Mouse (Mus musculus): ENCODE results near the gene Cd47. TPM values are rescaled to one million over a fixed set of nuclear protein-coding genes. Genes with fewer than 3 reads are reported as not detected.

Cd47 gene
- total and polyA plus RNA-seq, 3 experiments = 102 to 277 (median 142) TPM

- dilution Hi-C loops (cut with MboI; ENCODE audit: extremely low pct_ligation_motif_present, extremely low pct_unique_long_range_greater_than_20kb, low sequenced_read_pairs) (no loop called here), in situ Hi-C loops (cut with MboI; ENCODE audit: low pct_ligation_motif_present, low pct_unique_long_range_greater_than_20kb, low sequenced_read_pairs) (no loop called here)
- H3K79me2 ChIP-seq (replicated peaks; ENCODE audit: control insufficient read depth, extremely low read depth, insufficient read depth, poor library complexity, severe bottlenecking) = peaks cover 25% of the 10 kb centered on the region
- H3K4me1 ChIP-seq (ENCODE audit: control insufficient read depth in 1 of 2, insufficient read depth in 2 of 2) = peaks cover 14 to 35% of the 10 kb centered on the region in 2 experiments
- no peaks in the 10 kb centered on the region for H3K9me3 ChIP-seq (replicated peaks; ENCODE audit: low read length)
- H3K4me3 ChIP-seq (replicated peaks in 1 of 3; ENCODE audit: low read depth in 2 of 3, low read length in 2 of 3, poor library complexity in 1 of 3) = no peak overlapping the region
- no peak overlapping the region for H3K9ac ChIP-seq (ENCODE audit: insufficient read depth, low read depth)
- DNase-seq (ENCODE audit: extremely low read depth) = no peak
- no peak overlapping the region for H3K27ac ChIP-seq (ENCODE audit: insufficient read depth, low read depth)
- H3K4me2 ChIP-seq (ENCODE audit: insufficient read depth, low read depth, poor library complexity, severe bottlenecking) = peak overlapping the region; percentile 84; the same call in 1 of the 2 replicates
- H3K36me3 ChIP-seq (replicated peaks in 1 of 2; ENCODE audit: control insufficient read depth in 1 of 2, insufficient read depth in 1 of 2, low read length in 1 of 2) = no peaks in the 10 kb centered on the region
- no peaks in the 10 kb centered on the region for H3K27me3 ChIP-seq (replicated peaks)
- TF ChIP-seq ZMIZ1 (IDR thresholded peaks at IDR 0.05; ENCODE audit: low read depth, low read length) (no peak), TCF12 (IDR thresholded peaks at IDR 0.05; ENCODE audit: low read depth, low read length) (peak; percentile 18; the same call in 1 of the 2 replicates), SIN3A (IDR thresholded peaks at IDR 0.05; ENCODE audit: low read length) (no peak), ZKSCAN1 (IDR thresholded peaks at IDR 0.05; ENCODE audit: borderline replicate concordance, low read depth, low read length) (no peak), KAT2A (IDR thresholded peaks at IDR 0.05; ENCODE audit: insufficient replicate concordance, low read length) (no peak), GABPA (IDR thresholded peaks at IDR 0.05; ENCODE audit: insufficient replicate concordance, low read depth, low read length) (no peak), CHD1 (IDR thresholded peaks at IDR 0.05; ENCODE audit: low read depth, low read length) (peak; percentile 68; the same call in 1 of the 2 replicates), JUN (IDR thresholded peaks at IDR 0.05; ENCODE audit: insufficient read depth, low read depth, low read length) (no peak), MYC (IDR thresholded peaks at IDR 0.05; ENCODE audit: low read depth, low read length) (no peak)
Observed at GRCm38 (mm10) chr16:49853633-49854032, 53.3 kb downstream of the Cd47 start.

GRCm38 (mm10) chr16:49854194-49854593 lies 53.9 kb downstream of the Cd47 start:
- H3K4me3 ChIP-seq (replicated peaks in 1 of 3; ENCODE audit: low read depth in 2 of 3, low read length in 2 of 3, poor library complexity in 1 of 3) = peak overlapping the region; percentile 74 to 93 (median 85)
- peak overlapping the region; percentile 84 for H3K4me2 ChIP-seq (ENCODE audit: insufficient read depth, low read depth, poor library complexity, severe bottlenecking)
- in situ Hi-C loops (cut with MboI; ENCODE audit: low pct_ligation_motif_present, low pct_unique_long_range_greater_than_20kb, low sequenced_read_pairs) = no loop called here
- no peak overlapping the region for H3K27ac ChIP-seq (ENCODE audit: insufficient read depth, low read depth)
- peaks cover 31% of the 10 kb centered on the region for H3K79me2 ChIP-seq (replicated peaks; ENCODE audit: control insufficient read depth, extremely low read depth, insufficient read depth, poor library complexity, severe bottlenecking)
- no peaks in the 10 kb centered on the region for H3K9me3 ChIP-seq (replicated peaks; ENCODE audit: low read length)
- H3K36me3 ChIP-seq (replicated peaks in 1 of 2; ENCODE audit: control insufficient read depth in 1 of 2, insufficient read depth in 1 of 2, low read length in 1 of 2) = no peaks in the 10 kb centered on the region
- H3K4me1 ChIP-seq (ENCODE audit: control insufficient read depth in 1 of 2, insufficient read depth in 2 of 2) = peaks cover 10 to 35% of the 10 kb centered on the region in 2 experiments
- dilution Hi-C loops (cut with MboI; ENCODE audit: extremely low pct_ligation_motif_present, extremely low pct_unique_long_range_greater_than_20kb, low sequenced_read_pairs) = no loop called here
- peak; percentile 25 for DNase-seq (ENCODE audit: extremely low read depth)
- TF ChIP-seq USF1 (IDR thresholded peaks at IDR 0.05; ENCODE audit: low read depth, low read length) (no peak), ELF1 (IDR thresholded peaks at IDR 0.05; ENCODE audit: low read depth, low read length) (0 out of 2 replicates have a peak, but pooled peaks have one; percentile 24), POLR2AphosphoS2 (IDR thresholded peaks at IDR 0.05; ENCODE audit: low read depth, low read length) (0 out of 2 replicates have a peak, but pooled peaks have one; percentile 38)
- no peaks in the 10 kb centered on the region for H3K27me3 ChIP-seq (replicated peaks)
- peak overlapping the region; percentile 90 for H3K9ac ChIP-seq (ENCODE audit: insufficient read depth, low read depth)
